Mouse (Mus musculus) kidney, adult 8-10 months (tissue): ENCODE data around the gene Pcif1.
"Not testable (repeated sequence)": the region's sequence is repeated elsewhere in the genome, so short reads cannot be mapped to it uniquely, and the experiment has no call there.

ENCODE experiments used
- DNase-seq, 2 experiments: peaks; one replicate each; pipeline ENCODE4 v3.0.0; 2022

Gene Pcif1

GRCm38 (mm10) chr2:164879228-164879567, at the start of gene Pcif1:
Gene Pcif1 (plus strand): TSS chr2:164879304.
- DNase-seq, result peak; percentile 87 to 92

GRCm38 (mm10) chr2:164831029-164831428, 48.1 kb upstream of the Pcif1 start:
- DNase-seq, result peak; percentile 16 to 41

- DNase-seq, result no peak
These were observed 46.9 kb upstream of the Pcif1 start for GRCm38 (mm10) chr2:164832032-164832747.

- DNase-seq, result peak; percentile 67 to 77
These were observed 46.3 kb upstream of the Pcif1 start, which contains the start of gene Ctsa for GRCm38 (mm10) chr2:164832748-164833301. Gene Ctsa (plus strand): TSS chr2:164832873.

- peak; percentile 94 to 96 for DNase-seq
These were observed 45.7 kb upstream of the Pcif1 start, which contains the start of gene Neurl2 for GRCm38 (mm10) chr2:164833314-164833959. Gene Neurl2 (minus strand): TSS chr2:164833456.

GRCm38 (mm10) chr2:164834531-164834930, 44.6 kb upstream of the Pcif1 start:
- DNase-seq, result peak in 1 of 2 experiments; percentile 42

- DNase-seq, result no peak
These were observed 43.9 kb upstream of the Pcif1 start for GRCm38 (mm10) chr2:164835164-164835563.

- DNase-seq, result no peak
These were observed 33.3 kb upstream of the Pcif1 start for GRCm38 (mm10) chr2:164845782-164846181.

GRCm38 (mm10) chr2:164850061-164850460, 29.0 kb upstream of the Pcif1 start:
- no peak for DNase-seq

GRCm38 (mm10) chr2:164855572-164855971, 23.5 kb upstream of the Pcif1 start:
- DNase-seq, result not testable (repeated sequence)

GRCm38 (mm10) chr2:164856309-164857100, 22.6 kb upstream of the Pcif1 start:
- DNase-seq, result no peak

- DNase-seq, result no peak
These were observed 21.8 kb upstream of the Pcif1 start, which contains the start of gene Pltp for GRCm38 (mm10) chr2:164857101-164857821. Gene Pltp (minus strand): TSS chr2:164857711.

GRCm38 (mm10) chr2:164857842-164858553, 21.1 kb upstream of the Pcif1 start:
- DNase-seq, result no peak

GRCm38 (mm10) chr2:164859155-164859554, 19.9 kb upstream of the Pcif1 start:
- DNase-seq, result no peak

GRCm38 (mm10) chr2:164859640-164860432, 19.3 kb upstream of the Pcif1 start:
- DNase-seq, result peak in 1 of 2 experiments; percentile 63

GRCm38 (mm10) chr2:164861094-164861493, 18.0 kb upstream of the Pcif1 start:
- DNase-seq, result no peak

- DNase-seq, result no peak
These were observed 16.8 kb upstream of the Pcif1 start for GRCm38 (mm10) chr2:164862179-164862861.

GRCm38 (mm10) chr2:164863411-164863810, 15.7 kb upstream of the Pcif1 start:
- DNase-seq, result not testable (repeated sequence)

GRCm38 (mm10) chr2:164864593-164864992, 14.5 kb upstream of the Pcif1 start:
- DNase-seq, result no peak
